Mouse (Mus musculus): ENCODE results near the gene Hist1h4b. TPM values are rescaled to one million over a fixed set of nuclear protein-coding genes. Genes with fewer than 3 reads are reported as not detected.

Gene Hist1h4b
- polyA plus RNA-seq, 1 experiment from 2014 or later: 3.5 TPM

GRCm38 (mm10) chr13:23724239-23724638 lies 32.6 kb upstream of the Hist1h4b start:
- WGBS (ENCODE audit: insufficient replicate concordance): 53% methylated on average over 4 of the region's 4 CpGs
- H3K4me1 ChIP-seq (ENCODE audit: control insufficient read depth, low read depth, low read length): peaks cover 23% of the 10 kb centered on the region
- no peak overlapping the region for H3K4me2 ChIP-seq (ENCODE audit: low read depth, low read length)
- no peak overlapping the region for H3K4me3 ChIP-seq (ENCODE audit: low read depth, low read length)
- no peaks in the 10 kb centered on the region for H3K36me3 ChIP-seq (ENCODE audit: control insufficient read depth, insufficient read depth)
- no peak overlapping the region for H3K9ac ChIP-seq (ENCODE audit: low read depth, low read length)
- 0 out of 2 replicates have a peak, but pooled peaks have one; percentile 35 for ATAC-seq (ENCODE audit: low read depth)
- H3K27me3 ChIP-seq (ENCODE audit: control insufficient read depth, insufficient read depth, low read depth, low read length): no peaks in the 10 kb centered on the region
- no peaks in the 10 kb centered on the region for H3K9me3 ChIP-seq (replicated peaks; ENCODE audit: control insufficient read depth, low read length)
- no peak overlapping the region for H3K27ac ChIP-seq (ENCODE audit: low read length)

GRCm38 (mm10) chr13:23725213-23725612 lies 31.6 kb upstream of the Hist1h4b start:
- Histone ChIP-seq H3K9me3 (replicated peaks; ENCODE audit: control insufficient read depth, low read length) (no peaks in the 10 kb centered on the region), H3K4me2 (ENCODE audit: low read depth, low read length) (no peak overlapping the region), H3K9ac (ENCODE audit: low read depth, low read length) (no peak overlapping the region), H3K4me1 (ENCODE audit: control insufficient read depth, low read depth, low read length) (peaks cover 29% of the 10 kb centered on the region), H3K4me3 (ENCODE audit: low read depth, low read length) (no peak overlapping the region), H3K27ac (ENCODE audit: low read length) (no peak overlapping the region), H3K27me3 (ENCODE audit: control insufficient read depth, insufficient read depth, low read depth, low read length) (no peaks in the 10 kb centered on the region), H3K36me3 (ENCODE audit: control insufficient read depth, insufficient read depth) (no peaks in the 10 kb centered on the region)
- ATAC-seq (ENCODE audit: low read depth): no peak
- WGBS (ENCODE audit: insufficient replicate concordance): 40% methylated on average over 1 of the region's 1 CpGs

GRCm38 (mm10) chr13:23728472-23729191 lies 28.2 kb upstream of the Hist1h4b start:
- WGBS (ENCODE audit: insufficient replicate concordance): 51% methylated on average over 18 of the region's 18 CpGs
- Histone ChIP-seq H3K4me2 (ENCODE audit: low read depth, low read length) (peak overlapping the region; percentile 29; the same call in 1 of the 2 replicates), H3K4me1 (ENCODE audit: control insufficient read depth, low read depth, low read length) (peaks cover 30% of the 10 kb centered on the region), H3K4me3 (ENCODE audit: low read depth, low read length) (no peak overlapping the region), H3K9ac (ENCODE audit: low read depth, low read length) (peak overlapping the region; percentile 26; the same call in 1 of the 2 replicates), H3K36me3 (ENCODE audit: control insufficient read depth, insufficient read depth) (no peaks in the 10 kb centered on the region), H3K27ac (ENCODE audit: low read length) (0 out of 2 replicates have a peak overlapping the region, but pooled peaks have one; percentile 29), H3K27me3 (ENCODE audit: control insufficient read depth, insufficient read depth, low read depth, low read length) (no peaks in the 10 kb centered on the region), H3K9me3 (replicated peaks; ENCODE audit: control insufficient read depth, low read length) (no peaks in the 10 kb centered on the region)
- no peak for ATAC-seq (ENCODE audit: low read depth)

- no peak for ATAC-seq (ENCODE audit: low read depth)
- WGBS (ENCODE audit: insufficient replicate concordance): 55% methylated on average over 9 of the region's 9 CpGs
- Histone ChIP-seq H3K4me3 (ENCODE audit: low read depth, low read length) (no peak overlapping the region), H3K27me3 (ENCODE audit: control insufficient read depth, insufficient read depth, low read depth, low read length) (no peaks in the 10 kb centered on the region), H3K4me1 (ENCODE audit: control insufficient read depth, low read depth, low read length) (peaks cover 28% of the 10 kb centered on the region), H3K27ac (ENCODE audit: low read length) (no peak overlapping the region), H3K9ac (ENCODE audit: low read depth, low read length) (no peak overlapping the region), H3K4me2 (ENCODE audit: low read depth, low read length) (no peak overlapping the region), H3K36me3 (ENCODE audit: control insufficient read depth, insufficient read depth) (no peaks in the 10 kb centered on the region), H3K9me3 (replicated peaks; ENCODE audit: control insufficient read depth, low read length) (no peaks in the 10 kb centered on the region)
These were observed 27.7 kb upstream of the Hist1h4b start for GRCm38 (mm10) chr13:23729192-23729525.

- Histone ChIP-seq H3K9ac (ENCODE audit: low read depth, low read length) (no peak overlapping the region), H3K36me3 (ENCODE audit: control insufficient read depth, insufficient read depth) (no peaks in the 10 kb centered on the region), H3K9me3 (replicated peaks; ENCODE audit: control insufficient read depth, low read length) (no peaks in the 10 kb centered on the region), H3K27ac (ENCODE audit: low read length) (no peak overlapping the region), H3K4me3 (ENCODE audit: low read depth, low read length) (no peak overlapping the region), H3K27me3 (ENCODE audit: control insufficient read depth, insufficient read depth, low read depth, low read length) (no peaks in the 10 kb centered on the region), H3K4me2 (ENCODE audit: low read depth, low read length) (no peak overlapping the region), H3K4me1 (ENCODE audit: control insufficient read depth, low read depth, low read length) (peaks cover 22% of the 10 kb centered on the region)
- WGBS (ENCODE audit: insufficient replicate concordance): 82% methylated on average over 5 of the region's 5 CpGs
- no peak for ATAC-seq (ENCODE audit: low read depth)
These were observed 27.1 kb upstream of the Hist1h4b start for GRCm38 (mm10) chr13:23729706-23730105.

GRCm38 (mm10) chr13:23730479-23730878 lies 26.3 kb upstream of the Hist1h4b start:
- no peaks in the 10 kb centered on the region for H3K27me3 ChIP-seq (ENCODE audit: control insufficient read depth, insufficient read depth, low read depth, low read length)
- no peak overlapping the region for H3K9ac ChIP-seq (ENCODE audit: low read depth, low read length)
- no peaks in the 10 kb centered on the region for H3K9me3 ChIP-seq (replicated peaks; ENCODE audit: control insufficient read depth, low read length)
- no peak overlapping the region for H3K4me2 ChIP-seq (ENCODE audit: low read depth, low read length)
- peaks cover 19% of the 10 kb centered on the region for H3K4me1 ChIP-seq (ENCODE audit: control insufficient read depth, low read depth, low read length)
- no peak overlapping the region for H3K27ac ChIP-seq (ENCODE audit: low read length)
- no peak overlapping the region for H3K4me3 ChIP-seq (ENCODE audit: low read depth, low read length)
- WGBS (ENCODE audit: insufficient replicate concordance): 46% methylated on average over 8 of the region's 8 CpGs
- peak; percentile 84 for ATAC-seq (ENCODE audit: low read depth)
- H3K36me3 ChIP-seq (ENCODE audit: control insufficient read depth, insufficient read depth): no peaks in the 10 kb centered on the region

GRCm38 (mm10) chr13:23732156-23732804 lies 24.5 kb upstream of the Hist1h4b start:
- Histone ChIP-seq H3K4me1 (ENCODE audit: control insufficient read depth, low read depth, low read length) (peaks cover 19% of the 10 kb centered on the region), H3K36me3 (ENCODE audit: control insufficient read depth, insufficient read depth) (no peaks in the 10 kb centered on the region), H3K27ac (ENCODE audit: low read length) (no peak overlapping the region), H3K4me3 (ENCODE audit: low read depth, low read length) (no peak overlapping the region), H3K9me3 (replicated peaks; ENCODE audit: control insufficient read depth, low read length) (no peaks in the 10 kb centered on the region), H3K4me2 (ENCODE audit: low read depth, low read length) (no peak overlapping the region), H3K27me3 (ENCODE audit: control insufficient read depth, insufficient read depth, low read depth, low read length) (no peaks in the 10 kb centered on the region), H3K9ac (ENCODE audit: low read depth, low read length) (no peak overlapping the region)
- 24% methylated on average over 8 of the region's 8 CpGs for WGBS (ENCODE audit: insufficient replicate concordance)
- no peak for ATAC-seq (ENCODE audit: low read depth)

- H3K27ac ChIP-seq (ENCODE audit: low read length): 0 out of 2 replicates have a peak overlapping the region, but pooled peaks have one; percentile 12
- WGBS (ENCODE audit: insufficient replicate concordance): 86% methylated on average over 5 of the region's 5 CpGs
These were observed 19.7 kb upstream of the Hist1h4b start for GRCm38 (mm10) chr13:23737091-23737490.

GRCm38 (mm10) chr13:23738041-23738440 lies 18.8 kb upstream of the Hist1h4b start:
- ATAC-seq (ENCODE audit: low read depth): no peak
- Histone ChIP-seq H3K4me1 (ENCODE audit: control insufficient read depth, low read depth, low read length) (peaks cover 14% of the 10 kb centered on the region), H3K4me2 (ENCODE audit: low read depth, low read length) (peak overlapping the region; percentile 82), H3K9ac (ENCODE audit: low read depth, low read length) (peak overlapping the region; percentile 30; the same call in 1 of the 2 replicates), H3K9me3 (replicated peaks; ENCODE audit: control insufficient read depth, low read length) (no peaks in the 10 kb centered on the region), H3K4me3 (ENCODE audit: low read depth, low read length) (peak overlapping the region; percentile 63), H3K36me3 (ENCODE audit: control insufficient read depth, insufficient read depth) (no peaks in the 10 kb centered on the region), H3K27me3 (ENCODE audit: control insufficient read depth, insufficient read depth, low read depth, low read length) (no peaks in the 10 kb centered on the region), H3K27ac (ENCODE audit: low read length) (peak overlapping the region; percentile 99)
- 20% methylated on average over 4 of the region's 4 CpGs for WGBS (ENCODE audit: insufficient replicate concordance)

More at GRCm38 (mm10) chr13:23737091-23737490, 19.7 kb upstream of the Hist1h4b start:
- Histone ChIP-seq H3K36me3 (ENCODE audit: control insufficient read depth, insufficient read depth) (no peaks in the 10 kb centered on the region), H3K9me3 (replicated peaks; ENCODE audit: control insufficient read depth, low read length) (no peaks in the 10 kb centered on the region), H3K4me2 (ENCODE audit: low read depth, low read length) (no peak overlapping the region), H3K9ac (ENCODE audit: low read depth, low read length) (no peak overlapping the region), H3K4me1 (ENCODE audit: control insufficient read depth, low read depth, low read length) (peaks cover 10% of the 10 kb centered on the region), H3K27me3 (ENCODE audit: control insufficient read depth, insufficient read depth, low read depth, low read length) (no peaks in the 10 kb centered on the region), H3K4me3 (ENCODE audit: low read depth, low read length) (no peak overlapping the region)
- no peak for ATAC-seq (ENCODE audit: low read depth)
